Mouse (Mus musculus): ENCODE measurements around the gene Olfr20.

Olfr20 gene

DNA sequence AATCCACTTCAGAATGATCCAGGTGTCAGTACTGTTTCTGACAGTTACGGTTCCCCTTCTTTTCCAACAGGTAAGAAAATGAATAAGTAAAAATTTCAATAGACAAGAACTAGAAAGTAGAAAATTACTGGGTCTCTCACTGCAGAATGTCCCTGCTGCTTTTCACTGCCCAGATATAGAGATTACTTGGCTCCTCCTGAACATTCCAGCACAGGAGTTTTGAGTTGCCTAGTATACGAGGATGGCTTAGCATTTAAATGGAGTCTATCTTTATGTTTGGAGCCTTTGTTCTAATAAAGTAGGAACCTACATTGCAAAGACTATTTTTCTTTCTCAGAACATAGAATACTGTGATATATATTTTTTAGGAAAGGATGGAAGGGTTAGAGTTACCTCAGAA lies 17.2 kb upstream of the Olfr20 start:
- no peak for TF ChIP-seq CTCF (conservative IDR thresholded peaks at IDR 0.05; ENCODE audit: low read length)
- no peak for TF ChIP-seq NANOG (IDR thresholded peaks at IDR 0.05; ENCODE audit: borderline replicate concordance, low read length)
- no peak for TF ChIP-seq POU5F1 (IDR thresholded peaks at IDR 0.05; ENCODE audit: borderline replicate concordance, low read length)
- Histone ChIP-seq H3K36me3 (ENCODE audit: insufficient read depth, low read length) (no peaks in the 10 kb centered on the region), H3K4me1 (replicated peaks; ENCODE audit: low read depth, low read length) (peaks cover 9% of the 10 kb centered on the region), H3K27me3 (ENCODE audit: insufficient read depth, low read length) (peaks cover 18% of the 10 kb centered on the region), H3K4me3 (replicated peaks; ENCODE audit: low read length) (no peak overlapping the region), H3K9me3 (ENCODE audit: low read length) (peaks cover 13% of the 10 kb centered on the region; the same call in 1 of the 2 replicates)

GRCm38 (mm10) chr11:73336919-73337318 lies 13.7 kb upstream of the Olfr20 start:
- Histone ChIP-seq H3K36me3 (ENCODE audit: insufficient read depth, low read length) (no peaks in the 10 kb centered on the region), H3K9me3 (ENCODE audit: low read length) (no peaks in the 10 kb centered on the region), H3K27me3 (ENCODE audit: insufficient read depth, low read length) (no peaks in the 10 kb centered on the region), H3K4me1 (replicated peaks; ENCODE audit: low read depth, low read length) (no peaks in the 10 kb centered on the region), H3K4me3 (replicated peaks; ENCODE audit: low read length) (no peak overlapping the region)
- TF ChIP-seq POU5F1 (IDR thresholded peaks at IDR 0.05; ENCODE audit: borderline replicate concordance, low read length) (no peak), NANOG (IDR thresholded peaks at IDR 0.05; ENCODE audit: borderline replicate concordance, low read length) (no peak), CTCF (conservative IDR thresholded peaks at IDR 0.05; ENCODE audit: low read length) (no peak)

GRCm38 (mm10) chr11:73370946-73371345 lies 20.4 kb downstream of the Olfr20 start, which contains the start of gene Olfr376:
Gene Olfr376, plus strand, starts transcription at chr11:73371246.
- Histone ChIP-seq H3K36me3 (ENCODE audit: insufficient read depth, low read length) (no peaks in the 10 kb centered on the region), H3K27me3 (ENCODE audit: insufficient read depth, low read length) (no peaks in the 10 kb centered on the region; the same call in 1 of the 2 replicates), H3K4me1 (replicated peaks; ENCODE audit: low read depth, low read length) (no peaks in the 10 kb centered on the region), H3K9me3 (ENCODE audit: low read length) (peaks cover 9% of the 10 kb centered on the region; the same call in 1 of the 2 replicates), H3K4me3 (replicated peaks; ENCODE audit: low read length) (no peak within 1 kb of the TSS)
- TF ChIP-seq POU5F1 (IDR thresholded peaks at IDR 0.05; ENCODE audit: borderline replicate concordance, low read length) = no peak
- TF ChIP-seq NANOG (IDR thresholded peaks at IDR 0.05; ENCODE audit: borderline replicate concordance, low read length) = no peak
- TF ChIP-seq CTCF (conservative IDR thresholded peaks at IDR 0.05; ENCODE audit: low read length) = no peak

DNA sequence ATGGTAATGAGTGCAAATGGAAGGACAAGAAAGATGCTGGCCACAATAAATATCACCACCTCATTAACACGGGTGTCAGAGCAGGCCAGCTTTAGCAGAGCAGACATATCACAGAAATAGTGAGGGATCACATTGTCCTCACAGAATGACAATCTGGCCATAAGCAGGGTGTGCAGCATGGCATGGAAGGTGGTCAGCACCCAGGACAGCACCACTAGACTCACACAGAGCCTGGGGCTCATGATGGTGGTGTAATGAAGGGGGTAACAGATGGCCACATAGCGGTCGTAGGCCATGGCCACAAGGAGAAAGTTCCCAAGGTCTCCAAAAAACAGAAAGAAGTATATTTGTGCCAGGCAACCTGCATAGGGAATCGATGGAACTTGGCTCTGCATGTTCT lies 44.8 kb downstream of the Olfr20 start:
- H3K36me3 ChIP-seq (ENCODE audit: insufficient read depth, low read length) = no peaks in the 10 kb centered on the region
- no peak overlapping the region for H3K4me3 ChIP-seq (replicated peaks; ENCODE audit: low read length)
- H3K9me3 ChIP-seq (ENCODE audit: low read length) = no peaks in the 10 kb centered on the region; the same call in 1 of the 2 replicates
- TF ChIP-seq NANOG (IDR thresholded peaks at IDR 0.05; ENCODE audit: borderline replicate concordance, low read length) (no peak), POU5F1 (IDR thresholded peaks at IDR 0.05; ENCODE audit: borderline replicate concordance, low read length) (no peak), CTCF (conservative IDR thresholded peaks at IDR 0.05; ENCODE audit: low read length) (no peak)
- H3K27me3 ChIP-seq (ENCODE audit: insufficient read depth, low read length) = no peaks in the 10 kb centered on the region
- H3K4me1 ChIP-seq (replicated peaks; ENCODE audit: low read depth, low read length) = no peaks in the 10 kb centered on the region

DNA sequence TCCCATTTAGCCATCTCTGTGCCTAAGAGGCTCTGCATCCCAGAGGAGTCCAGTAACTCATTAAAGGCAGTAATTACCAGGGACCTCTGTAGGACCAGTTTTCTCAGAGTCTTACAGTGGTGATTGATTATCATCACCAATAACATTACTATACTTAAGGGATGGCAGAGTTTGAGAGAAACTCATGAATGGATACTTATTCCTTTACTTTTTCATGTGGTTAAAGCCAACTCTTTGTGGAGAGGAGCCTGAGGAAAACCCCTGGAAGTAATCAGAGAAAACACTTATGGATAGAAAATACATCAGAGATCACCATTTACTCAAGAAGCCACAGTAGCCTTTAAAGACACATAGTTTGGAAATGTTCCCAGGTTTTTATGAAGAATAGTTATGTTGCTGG lies 48.9 kb downstream of the Olfr20 start, which contains the start of gene Olfr1:
Gene Olfr1, minus strand, starts transcription at position 101 of the 400 bp plus-strand sequence.
- Histone ChIP-seq H3K4me3 (replicated peaks; ENCODE audit: low read length) (no peak within 1 kb of the TSS), H3K27me3 (ENCODE audit: insufficient read depth, low read length) (no peaks in the 10 kb centered on the region), H3K36me3 (ENCODE audit: insufficient read depth, low read length) (no peaks in the 10 kb centered on the region), H3K4me1 (replicated peaks; ENCODE audit: low read depth, low read length) (no peaks in the 10 kb centered on the region), H3K9me3 (ENCODE audit: low read length) (no peaks in the 10 kb centered on the region; the same call in 1 of the 2 replicates)
- no peak for TF ChIP-seq NANOG (IDR thresholded peaks at IDR 0.05; ENCODE audit: borderline replicate concordance, low read length)
